Mouse (Mus musculus) kidney, adult 9 months (tissue): ENCODE data around the gene Stab1.

Experiments used
- DNase-seq: peaks from one replicate; pipeline ENCODE4 v3.0.0; 2022

Gene Stab1

GRCm38 (mm10) chr14:31194441-31194840 is 26.0 kb upstream of the Stab1 start:
- DNase-seq = no peak

DNA sequence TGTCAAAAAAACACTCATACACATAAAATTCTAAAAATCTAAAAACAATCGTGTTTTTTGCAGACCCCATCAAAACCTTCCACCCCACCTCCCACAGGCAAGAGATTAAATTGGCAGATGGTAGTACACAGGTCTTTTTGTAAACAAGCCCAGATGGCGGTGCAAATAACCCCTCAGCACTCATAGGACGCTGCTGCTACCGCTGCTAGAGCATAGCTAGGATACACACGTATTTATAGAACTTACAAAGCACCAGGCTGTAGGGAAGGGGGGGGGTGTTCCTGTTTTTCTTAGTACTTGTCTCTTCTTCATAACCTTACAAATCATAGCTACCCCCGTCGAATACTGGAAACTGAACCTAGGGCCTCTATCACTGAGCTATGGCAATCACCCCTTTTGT is 25.4 kb upstream of the Stab1 start:
- no peak for DNase-seq

GRCm38 (mm10) chr14:31191936-31192335 is 23.5 kb upstream of the Stab1 start:
- no peak for DNase-seq

- DNase-seq = no peak
Measured at GRCm38 (mm10) chr14:31189348-31189747, 20.9 kb upstream of the Stab1 start.

- DNase-seq = no peak
Measured at GRCm38 (mm10) chr14:31188771-31189181, 20.3 kb upstream of the Stab1 start.

DNA sequence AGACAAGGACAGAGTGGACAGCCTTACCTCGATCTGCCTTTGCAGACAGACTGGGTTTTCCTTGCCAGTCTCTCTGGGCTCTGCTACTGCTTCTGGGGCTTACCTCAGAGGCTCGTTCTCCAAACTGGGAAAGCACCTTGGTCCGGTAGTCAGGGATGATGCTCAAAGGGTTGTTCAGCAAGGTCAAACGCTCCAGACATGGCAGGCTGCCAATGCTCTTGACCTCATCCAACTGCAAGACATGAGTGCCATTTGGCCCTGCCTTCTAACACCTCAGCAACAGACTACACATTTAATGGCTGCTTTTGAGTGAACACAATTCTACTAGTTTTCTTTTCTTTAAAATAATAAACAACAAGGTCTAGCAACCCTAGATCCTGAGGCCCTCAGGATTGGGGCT is 18.2 kb upstream of the Stab1 start:
- DNase-seq = peak; percentile 87

DNA sequence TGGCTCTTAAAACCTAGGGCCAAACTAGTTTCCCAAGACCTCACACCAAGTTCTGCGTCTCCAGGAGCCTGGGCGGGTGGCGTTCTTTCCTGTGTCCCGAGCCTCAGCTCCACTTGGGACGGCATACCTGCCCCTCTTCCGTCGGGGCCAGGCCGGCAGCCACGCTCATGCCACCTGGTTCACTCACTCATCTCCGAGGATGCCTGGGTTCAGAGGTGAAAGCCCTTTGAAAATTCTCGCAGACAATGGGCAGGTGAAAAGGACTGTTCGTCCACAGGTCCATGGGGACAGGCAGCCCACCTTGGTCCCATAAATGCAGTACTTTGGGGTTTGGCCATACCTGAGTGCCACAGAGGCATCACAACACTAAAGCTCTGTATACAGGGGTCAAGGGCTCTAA is 15.8 kb upstream of the Stab1 start:
- no peak for DNase-seq

DNA sequence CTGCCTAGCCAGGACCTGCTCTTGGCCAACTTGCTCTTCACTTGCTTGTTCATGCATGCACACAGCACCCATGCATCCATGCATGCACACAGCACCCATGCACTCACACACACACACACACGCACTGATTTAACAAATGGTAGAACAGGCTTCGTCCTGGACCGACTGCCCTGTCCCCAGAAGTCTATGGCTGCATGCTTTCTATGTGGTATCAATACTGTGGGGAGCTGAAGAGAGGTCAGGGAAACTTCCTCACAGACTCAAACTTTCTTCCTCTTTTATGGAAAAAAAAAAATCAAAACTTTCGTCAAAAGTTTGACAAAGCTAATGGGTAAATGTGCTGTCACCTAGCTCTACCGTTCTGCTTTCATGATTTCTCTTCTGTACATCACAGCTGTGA is 15.1 kb upstream of the Stab1 start:
- no peak for DNase-seq

- DNase-seq = peak; percentile 85
Measured at GRCm38 (mm10) chr14:31182786-31183290, 14.4 kb upstream of the Stab1 start.

DNA sequence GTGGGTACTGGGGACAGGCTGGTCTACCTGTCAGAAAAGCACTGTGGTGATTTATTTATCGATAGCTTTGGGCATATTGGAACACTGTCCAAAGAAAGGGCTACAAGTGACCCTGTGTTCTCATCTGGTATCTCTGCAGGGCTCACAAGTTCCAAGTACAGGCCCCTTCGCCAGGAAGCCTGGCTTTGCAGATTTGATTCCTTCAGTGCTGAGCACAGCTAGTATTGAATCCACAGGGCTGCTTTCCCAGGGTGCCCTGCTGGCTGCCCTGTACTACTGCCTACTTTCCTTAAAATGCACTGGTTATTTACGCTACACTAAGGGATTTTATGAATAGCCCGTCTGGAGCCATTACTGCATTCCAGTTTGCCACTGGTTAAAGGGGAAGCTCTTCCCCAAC is 13.1 kb upstream of the Stab1 start:
- no peak for DNase-seq

DNA sequence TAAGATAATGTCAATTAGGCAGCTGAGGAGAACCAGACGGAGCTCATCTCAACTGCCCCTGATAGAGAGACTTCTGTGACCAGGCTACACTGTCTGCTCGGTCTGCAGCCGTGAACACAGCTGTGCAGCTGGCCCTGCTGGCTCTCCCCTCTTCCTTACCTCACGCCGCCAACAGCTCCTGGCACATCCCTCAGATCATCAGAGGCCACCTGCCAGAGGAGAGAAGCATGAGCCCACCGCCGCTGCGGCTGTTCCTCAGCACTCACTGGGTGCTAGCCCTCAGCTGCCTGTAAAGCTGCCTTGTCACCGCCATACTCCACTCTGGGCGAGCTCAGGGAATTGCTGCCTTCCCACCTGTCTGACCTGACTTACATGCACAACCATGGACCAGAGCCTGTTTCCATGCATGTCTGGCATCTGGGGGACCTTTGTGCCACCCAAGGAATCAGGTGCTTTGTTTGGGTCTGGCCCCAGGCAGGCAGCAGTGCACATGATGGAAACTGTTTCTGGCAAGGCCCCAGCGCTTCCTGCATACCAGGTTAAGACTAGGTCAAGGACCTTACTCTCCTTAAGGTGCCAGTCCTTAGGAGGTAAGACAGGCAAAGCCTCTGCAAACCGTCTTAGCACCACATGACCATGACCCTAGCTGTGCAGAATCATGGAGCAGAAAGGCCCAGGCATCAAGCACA is 11.4 kb upstream of the Stab1 start:
- DNase-seq = peak; percentile 87

- DNase-seq = no peak
Measured at GRCm38 (mm10) chr14:31177715-31178114, 9.3 kb upstream of the Stab1 start.

DNA sequence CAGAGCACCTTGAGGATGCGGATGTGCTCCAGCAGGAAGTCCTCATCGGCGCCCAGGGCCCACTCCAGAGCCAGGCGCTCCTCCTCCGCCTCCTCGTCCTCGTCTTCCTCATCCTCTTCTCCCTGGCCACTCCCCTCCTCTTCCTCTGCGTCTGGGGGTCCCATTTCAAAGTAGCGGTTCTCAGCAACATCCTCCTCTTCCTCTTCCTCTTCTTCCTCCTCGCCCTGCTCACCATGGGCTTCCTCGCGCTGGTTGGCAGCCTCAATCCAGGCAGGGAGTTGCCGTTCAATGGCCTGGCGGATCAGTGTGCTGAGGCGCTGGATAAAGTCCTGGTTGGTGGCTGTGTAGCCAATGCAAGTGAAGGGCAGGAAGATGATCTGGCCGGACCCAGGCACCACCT is 8.8 kb upstream of the Stab1 start:
- no peak for DNase-seq

DNA sequence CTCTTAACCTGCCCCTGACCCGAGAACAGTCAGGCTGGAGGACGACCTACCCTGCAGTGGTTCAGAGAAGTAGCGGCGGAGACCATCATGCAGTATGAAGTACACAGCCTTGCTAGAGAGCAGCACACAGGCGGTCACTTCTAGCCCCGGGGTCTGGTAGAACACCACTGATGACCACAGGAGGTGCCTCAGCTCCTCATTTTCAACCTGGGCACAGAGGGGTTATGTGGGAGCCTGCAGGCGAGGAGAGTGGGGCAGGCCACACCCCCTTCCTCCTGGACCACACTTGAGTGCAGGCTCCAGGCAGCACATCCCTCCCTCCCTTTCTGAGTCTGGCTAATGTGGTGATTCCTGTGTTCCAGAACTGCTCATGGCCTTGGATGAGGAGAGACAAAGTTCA is 5.1 kb upstream of the Stab1 start:
- DNase-seq = no peak

DNA sequence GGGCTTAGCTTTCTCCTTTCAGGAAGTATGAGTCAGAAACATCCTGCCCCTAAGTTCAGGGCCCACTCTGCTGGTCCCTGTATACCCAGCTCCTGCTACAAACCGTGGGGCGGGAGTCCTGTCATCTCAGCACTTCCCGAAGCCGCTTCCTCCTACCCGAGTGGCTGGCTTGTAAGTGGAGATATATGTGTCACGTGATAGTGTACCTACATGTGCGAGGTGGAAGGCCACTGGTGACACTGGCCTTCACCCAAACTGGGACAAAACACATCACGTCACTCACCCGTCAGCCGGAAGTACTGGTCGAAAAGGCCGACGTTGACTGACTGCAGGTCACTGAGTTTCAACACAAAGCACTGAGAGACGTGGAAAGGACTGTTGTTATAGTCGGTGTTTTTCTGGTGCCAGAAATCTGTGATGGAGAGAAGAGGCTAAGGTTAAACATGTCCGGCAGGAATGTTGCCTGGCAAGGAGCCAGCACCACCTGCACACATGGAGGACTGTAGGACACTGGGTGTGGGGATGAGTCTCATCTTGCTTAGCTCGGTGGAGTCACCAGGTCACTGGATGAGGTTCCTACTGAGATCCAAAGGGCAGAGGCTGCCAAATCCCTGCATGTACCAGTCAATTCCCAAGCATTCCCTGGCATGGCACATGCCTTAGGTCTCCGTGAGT is 4.5 kb upstream of the Stab1 start:
- DNase-seq = peak; percentile 50

GRCm38 (mm10) chr14:31171821-31172220 is 3.4 kb upstream of the Stab1 start:
- no peak for DNase-seq

DNA sequence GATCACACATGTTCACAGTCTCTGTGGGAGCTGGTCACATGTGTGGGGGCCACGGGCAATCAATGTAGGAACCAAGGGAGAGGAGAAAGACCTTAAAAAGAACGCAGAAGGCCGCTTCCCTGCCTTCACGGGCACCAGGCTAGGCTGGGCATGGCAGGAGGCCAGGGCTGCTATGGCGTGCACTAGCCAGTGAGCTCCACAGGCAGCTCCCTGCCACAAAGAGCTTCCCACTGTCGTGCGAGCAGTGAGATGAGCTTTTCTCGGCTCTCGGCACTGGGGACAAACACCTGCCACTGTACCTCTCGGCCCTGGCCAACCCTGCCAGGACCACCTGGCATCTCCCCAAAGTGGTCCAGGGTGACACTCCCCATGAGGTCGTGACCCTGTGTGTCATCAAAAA is 2.9 kb upstream of the Stab1 start:
- DNase-seq = no peak

GRCm38 (mm10) chr14:31170963-31171362 is 2.5 kb upstream of the Stab1 start:
- no peak for DNase-seq

GRCm38 (mm10) chr14:31169508-31169907 is 1.1 kb upstream of the Stab1 start:
- DNase-seq = no peak

GRCm38 (mm10) chr14:31166827-31167226 is 1.6 kb downstream of the Stab1 start:
- no peak for DNase-seq

DNA sequence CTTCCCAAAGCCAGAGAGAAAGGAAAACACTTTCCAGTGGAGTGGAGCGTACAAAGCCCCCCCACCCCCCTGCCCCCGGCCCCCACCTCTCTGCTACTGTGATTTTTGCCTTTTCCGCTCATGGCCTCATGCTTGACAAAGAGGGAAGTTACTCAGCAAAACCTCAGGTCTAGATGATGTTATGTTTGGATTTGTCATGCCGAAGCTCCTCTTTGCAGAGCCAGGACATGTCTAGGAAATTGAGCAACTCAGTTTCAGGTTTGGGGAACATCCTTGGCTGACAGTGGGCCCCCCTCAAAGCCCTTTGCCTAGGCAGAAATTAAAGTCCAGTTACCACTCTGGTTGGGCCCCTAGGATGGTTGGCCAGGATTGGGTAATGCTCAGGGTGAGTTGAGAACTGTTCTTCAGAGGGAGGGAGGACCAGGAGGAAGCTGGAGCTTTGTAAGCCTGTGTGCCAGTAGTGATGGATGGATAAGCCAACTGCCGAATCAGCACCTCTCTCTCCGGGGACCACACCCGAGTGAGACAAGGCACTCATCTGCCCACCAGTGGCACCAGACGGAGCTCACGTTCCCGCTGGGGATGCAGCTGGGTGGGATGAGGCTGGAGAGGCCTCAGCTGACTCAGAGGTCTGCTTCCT is 2.3 kb downstream of the Stab1 start:
- DNase-seq = no peak

DNA sequence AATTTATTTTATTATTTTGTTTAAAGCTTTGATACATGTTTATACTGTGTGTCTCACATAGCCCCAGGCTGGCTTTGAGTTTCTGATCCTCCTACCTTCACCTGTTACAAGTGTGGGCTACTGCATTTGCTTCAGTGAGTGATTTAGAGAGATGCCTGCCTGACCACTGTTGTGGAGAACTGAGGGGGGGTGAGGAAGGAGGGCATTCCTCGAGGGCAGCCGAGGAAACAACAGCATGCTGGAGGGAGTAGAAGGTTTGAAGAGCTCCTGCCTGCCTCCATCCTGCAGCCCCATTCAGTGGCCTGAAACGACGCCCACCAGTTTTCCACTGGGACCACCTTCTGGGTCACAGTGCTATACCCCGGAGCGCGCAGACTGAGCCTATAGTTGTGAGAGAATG is 3.0 kb downstream of the Stab1 start:
- no peak for DNase-seq

- DNase-seq = no peak
Measured at GRCm38 (mm10) chr14:31165010-31165409, 3.4 kb downstream of the Stab1 start.

- DNase-seq = no peak
Measured at GRCm38 (mm10) chr14:31164067-31164466, 4.4 kb downstream of the Stab1 start.
